Comparison of ENCODE assay signal across 8 mouse cellular contexts in genomic region chr3:97932131-97932530, GRCm38 (mm10). TPM values are rescaled to one million over a fixed set of nuclear protein-coding genes. Genes with fewer than 3 reads are reported as not detected.
DNase-seq lines count a peak whose midpoint lies in the region; ATAC-seq and TF ChIP-seq lines count a peak whose summit lies in the region.

No protein-coding gene starts in this region.

- no peak overlapping the region for H3K9ac ChIP-seq in lung, postnatal 0 days (replicated peaks; ENCODE audit: low read depth)

- H3K27me3 ChIP-seq in lung, postnatal 0 days (replicated peaks; ENCODE audit: insufficient read depth, low read length): no peaks in the 10 kb centered on the region

- no peaks in the 10 kb centered on the region for H3K36me3 ChIP-seq in lung, postnatal 0 days (ENCODE audit: insufficient read depth, low read length)

- TF ChIP-seq EP300 in lung, postnatal 0 days (IDR thresholded peaks at IDR 0.05): no peak

- H3K4me3 ChIP-seq in lung, postnatal 0 days (ENCODE audit: low read depth, low read length): no peak overlapping the region

- peak; percentile 20 to 54 for DNase-seq in adrenal gland, adult (ENCODE audit: inconsistent age in 2 of 2, low spot score in 1 of 2)
- no peak for DNase-seq in adrenal gland, adult 8-10 months
- peak; percentile 9 to 14 for DNase-seq in CD8-positive naive resting alpha-beta T cell, adult 2 months (ENCODE audit: low read depth in 2 of 2, low spot score in 2 of 2)
- DNase-seq in lung, postnatal 0 days (ENCODE audit: low spot score): peak; percentile 33
- peak; percentile 60 to 76 for DNase-seq in spleen, adult 18-20 months
- no peak for DNase-seq in ovary, postnatal 36 days (ENCODE audit: low spot score)

- no peak for TF ChIP-seq CTCF in lung, postnatal 0 days (IDR thresholded peaks at IDR 0.05)

- H3K27ac ChIP-seq in lung, postnatal 0 days (ENCODE audit: low read length): no peak overlapping the region

- peak; percentile 78 to 88 for ATAC-seq in hematopoietic stem cell, adult 5-6 weeks (replicated peaks in 1 of 2; ENCODE audit: insufficient read depth in 1 of 2, low FRiP score in 2 of 2, low TSS enrichment in 1 of 2, low read depth in 1 of 2, poor library complexity in 2 of 2, severe bottlenecking in 2 of 2)
- ATAC-seq in lung, postnatal 0 days: no peak
- no peak for ATAC-seq in frontal cortex, adult (ENCODE audit: low TSS enrichment)

- peaks cover 7% of the 10 kb centered on the region; the same call in 1 of the 2 replicates for H3K4me1 ChIP-seq in lung, postnatal 0 days (ENCODE audit: insufficient read depth, low read depth, low read length)

- peak overlapping the region; percentile 36 for H3K4me2 ChIP-seq in lung, postnatal 0 days (replicated peaks; ENCODE audit: low read depth, low read length)

- WGBS in lung, postnatal 0 days: 13% methylated on average over 10 of the region's 10 CpGs

- H3K9me3 ChIP-seq in lung, postnatal 0 days (ENCODE audit: low read length): no peaks in the 10 kb centered on the region

RNA-seq across cellular contexts. Expression of gene Sec22b, which starts 31.1 kb away (rescaled TPM):
- 100 to 1,000 TPM; 102 to 214 (median 143) TPM for total RNA-seq in adrenal gland, adult 8-10 months (2022)
- total RNA-seq in hematopoietic stem cell, adult 5-6 weeks (2017): 44.5 and 57.4 TPM in 2 replicates
- polyA plus RNA-seq in lung, postnatal 0 days (2015; fragmentation: Nextera tagmentation; extraction: Ambion mirVana): 87.9 and 88.7 TPM in 2 replicates

RNA-seq across cellular contexts. Expression of gene Pde4dip, which starts 43.6 kb away (rescaled TPM):
- total RNA-seq in adrenal gland, adult 8-10 months (2022): 10 to 100 TPM; 24.3 to 30.4 (median 27.8) TPM
- total RNA-seq in hematopoietic stem cell, adult 5-6 weeks (2017): 9.7 and 12.9 TPM in 2 replicates
- polyA plus RNA-seq in lung, postnatal 0 days (2015; fragmentation: Nextera tagmentation; extraction: Ambion mirVana): 7.1 and 8.5 TPM in 2 replicates

Comparison
In these comparisons a context has a peak if more than half of its experiments do, and no peak if none do; other contexts are left out.
1. DNase-seq: peak in adrenal gland, adult (2 of 2), CD8-positive naive resting alpha-beta T cell, adult 2 months (2 of 2), lung, postnatal 0 days (single experiment) and spleen, adult 18-20 months (2 of 2); none in adrenal gland, adult 8-10 months (single experiment) and ovary, postnatal 36 days (single experiment).
2. ATAC-seq: peak in hematopoietic stem cell, adult 5-6 weeks (2 of 2); none in lung, postnatal 0 days (single experiment) and frontal cortex, adult (single experiment).